Mouse (Mus musculus) ovary, adult 18-20 months (tissue): ENCODE measurements around the gene Tex44.
"Not testable (repeated sequence)": the region's sequence is repeated elsewhere in the genome, so short reads cannot be mapped to it uniquely, and the experiment has no call there.

Source experiments
- DNase-seq: peaks from one replicate; pipeline ENCODE4 v3.0.0; 2022; ENCODE audit warnings: low spot score, mixed read lengths

The Tex44 gene

GRCm38 (mm10) chr1:86447596-86448171 lies 21.6 kb downstream of the Tex44 start:
- peak; percentile 44 for DNase-seq

- no peak for DNase-seq
Measured at GRCm38 (mm10) chr1:86448272-86448671, 22.1 kb downstream of the Tex44 start.

GRCm38 (mm10) chr1:86449966-86450365 lies 23.8 kb downstream of the Tex44 start:
- no peak for DNase-seq

- no peak for DNase-seq
Measured at GRCm38 (mm10) chr1:86452713-86453112, 26.6 kb downstream of the Tex44 start.

DNA sequence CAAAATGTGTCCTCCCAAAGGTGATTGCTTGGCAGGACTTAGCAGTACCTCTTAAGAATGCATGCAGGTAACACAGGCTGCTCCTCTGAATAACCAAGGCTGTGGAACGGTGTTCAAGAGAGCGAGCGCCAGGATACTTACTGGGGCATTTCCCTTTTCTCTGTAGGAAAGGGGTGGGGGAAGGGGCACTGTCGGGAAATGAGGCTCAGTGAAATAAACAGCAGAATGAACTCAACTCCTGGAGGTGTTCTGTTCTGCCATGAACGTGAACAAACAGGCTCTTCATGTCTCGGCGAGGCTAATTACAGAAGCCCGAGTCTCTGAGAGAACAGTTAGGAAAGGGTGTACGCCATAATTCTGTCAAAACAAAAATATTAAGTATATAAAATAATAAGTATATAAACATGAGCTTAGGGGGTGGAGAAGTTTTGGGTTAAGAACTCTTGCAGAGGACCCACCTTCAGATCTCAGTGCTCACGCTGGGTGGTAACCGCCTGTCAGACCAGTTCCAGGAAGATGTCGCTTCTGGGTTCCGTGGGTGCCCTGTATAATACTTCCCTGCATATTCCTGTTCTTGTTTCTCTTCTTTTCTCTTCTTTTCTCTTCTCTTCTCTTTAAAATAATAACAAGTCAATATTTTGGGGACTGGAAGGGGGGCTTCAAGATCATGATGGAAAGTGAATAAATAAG lies 30.9 kb downstream of the Tex44 start:
- DNase-seq = no peak

DNA sequence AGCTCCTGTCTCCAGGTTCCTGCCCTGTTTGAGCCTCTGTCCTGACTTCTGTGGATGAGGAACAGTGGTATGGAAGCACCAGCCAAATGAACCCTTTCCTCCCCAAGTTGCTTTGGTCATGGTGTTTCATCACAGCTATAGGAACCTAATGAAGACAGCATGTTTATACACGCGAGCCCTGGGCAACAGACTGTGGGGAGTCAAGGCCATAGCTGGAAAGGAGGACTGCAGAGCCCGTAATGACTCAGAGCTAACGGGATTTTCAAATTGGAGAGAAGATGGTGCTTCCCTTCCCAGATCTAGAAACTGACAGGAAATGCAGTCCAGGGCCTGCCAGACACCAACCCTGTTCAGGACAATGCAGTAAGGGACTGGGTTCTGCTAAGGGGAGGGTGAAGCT lies 33.2 kb downstream of the Tex44 start:
- no peak for DNase-seq

DNA sequence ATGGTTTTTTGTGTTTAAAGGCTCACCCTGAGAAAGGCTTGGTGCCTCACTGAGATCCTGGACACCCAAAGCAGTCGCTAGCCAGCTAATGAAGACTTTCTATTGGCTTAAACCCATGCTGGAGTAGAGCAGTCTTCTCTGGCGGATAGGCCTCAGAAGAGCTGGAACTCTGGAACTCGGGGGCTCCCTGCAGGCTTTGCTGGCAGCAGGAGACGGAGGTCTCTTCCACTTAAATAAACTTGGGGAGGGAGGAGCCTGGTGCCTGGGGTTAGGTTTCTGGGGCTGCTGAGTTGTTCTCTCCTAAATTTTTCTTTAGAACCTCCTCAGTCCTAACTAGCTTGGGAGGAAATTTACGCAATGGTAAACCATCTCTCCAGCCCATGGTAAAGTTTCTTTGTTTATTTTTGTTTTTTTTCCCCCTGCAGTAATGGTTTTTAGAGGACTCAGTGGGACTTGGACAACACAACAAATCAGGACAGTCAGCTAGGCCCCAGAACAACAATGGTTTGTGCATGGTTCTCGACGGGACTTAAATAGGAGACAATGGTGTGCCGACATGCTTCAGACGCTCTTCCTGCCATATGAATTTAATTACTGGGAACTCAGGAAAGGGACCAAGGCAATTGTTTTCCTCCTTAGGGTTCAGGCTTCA lies 38.2 kb downstream of the Tex44 start:
- DNase-seq = no peak

DNA sequence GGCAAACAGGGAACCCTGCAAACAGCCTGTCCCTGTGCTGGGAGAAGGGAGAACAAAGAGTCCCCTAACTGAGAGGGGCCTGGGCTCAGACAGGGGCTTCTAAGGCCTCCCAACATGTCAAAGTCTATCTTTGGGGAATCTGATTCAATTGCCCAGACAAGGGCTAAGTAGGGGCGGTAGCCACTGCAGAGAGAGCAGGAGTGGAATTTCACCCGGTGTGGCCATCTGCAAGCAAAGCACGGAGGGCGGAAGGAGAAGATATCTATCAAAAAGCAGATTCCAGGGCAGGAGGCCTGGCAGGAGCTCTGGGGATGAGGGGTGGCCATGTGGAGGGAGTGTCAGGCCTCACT lies 38.7 kb downstream of the Tex44 start:
- no peak for DNase-seq

DNA sequence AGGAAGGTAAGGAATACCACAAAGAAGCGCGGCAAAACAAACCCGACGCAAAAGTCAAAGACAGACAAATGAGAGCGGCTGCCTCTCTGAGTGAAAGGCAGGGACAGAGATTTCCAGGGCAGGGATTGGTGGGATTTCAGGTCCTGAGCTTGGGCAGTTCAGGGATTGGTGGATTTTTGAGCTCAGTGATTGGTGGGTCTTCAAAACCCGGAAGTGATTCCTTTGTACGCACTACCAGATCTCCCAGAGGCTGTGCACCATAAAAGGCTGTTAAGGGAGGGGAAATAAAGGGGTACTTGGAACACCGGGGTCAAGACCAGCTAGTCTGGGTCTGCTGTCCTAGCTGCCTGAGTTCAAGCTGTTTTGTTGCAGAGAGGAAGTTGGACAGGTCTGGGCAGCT lies 41.3 kb downstream of the Tex44 start:
- DNase-seq = no peak

DNA sequence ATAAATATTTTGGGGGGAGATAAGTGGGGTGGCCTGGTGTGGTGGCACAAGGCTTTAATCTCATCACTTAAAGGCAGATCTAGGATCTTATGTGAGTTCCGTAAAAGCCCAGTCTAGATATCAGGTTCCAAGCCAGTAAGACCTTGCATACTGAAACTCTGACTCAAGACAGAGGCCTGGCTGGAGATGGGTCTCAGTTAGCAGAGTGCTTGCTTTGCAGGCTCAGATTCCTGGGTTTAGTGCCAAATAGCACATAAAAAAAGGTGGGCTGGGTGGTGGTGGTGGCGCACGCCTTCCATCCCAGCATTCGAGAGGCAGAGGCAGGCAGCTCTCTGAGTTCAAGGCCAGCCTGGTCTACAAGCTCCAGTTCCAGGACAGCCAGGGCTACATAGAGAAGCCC lies 43.7 kb downstream of the Tex44 start:
- DNase-seq = no peak

GRCm38 (mm10) chr1:86470519-86471181 lies 44.5 kb downstream of the Tex44 start:
- peak; percentile 62 for DNase-seq

DNA sequence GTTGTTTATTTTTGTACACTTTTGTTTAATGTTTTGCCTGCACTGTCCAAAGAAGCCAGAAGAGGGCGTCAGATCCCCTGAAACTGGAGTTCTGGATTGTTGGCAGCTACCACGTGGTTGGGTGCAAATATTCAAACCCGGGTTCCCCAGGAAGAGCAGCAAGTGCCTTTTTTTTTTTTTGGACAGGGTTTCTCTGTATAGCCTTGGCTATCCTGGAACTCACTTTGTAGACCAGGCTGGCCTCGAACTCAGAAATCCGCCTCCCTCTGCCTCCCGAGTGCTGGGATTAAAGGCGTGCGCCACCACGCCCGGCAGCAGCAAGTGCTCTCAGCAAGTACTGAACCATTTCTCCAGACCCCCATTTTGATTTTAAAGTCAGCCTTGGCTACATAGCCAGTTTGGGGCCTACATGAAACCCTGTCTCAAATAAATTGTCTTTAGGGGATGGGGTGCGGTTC lies 45.4 kb downstream of the Tex44 start:
- not testable (repeated sequence) for DNase-seq

GRCm38 (mm10) chr1:86472197-86472952 lies 46.2 kb downstream of the Tex44 start:
- peak; percentile 69 for DNase-seq

GRCm38 (mm10) chr1:86473109-86473760 lies 47.1 kb downstream of the Tex44 start:
- DNase-seq = no peak
